Mouse (Mus musculus) stomach, embryonic 16.5 days (tissue): ENCODE measurements around the gene Vmn1r218. TPM values are rescaled to one million over a fixed set of nuclear protein-coding genes. Genes with fewer than 3 reads are reported as not detected.
"Not testable (repeated sequence)": the region's sequence is repeated elsewhere in the genome, so short reads cannot be mapped to it uniquely, and the experiment has no call there.

ENCODE experiments used
- ATAC-seq: fragments of 200-750 bp; cut with Nextera tagmentation; 2 replicates; pipeline ENCODE4 v1.8.0; 2017; ENCODE audit warnings: moderate number of reproducible peaks, moderate TSS enrichment; ENCODE audit not compliant: insufficient read depth, low FRiP score
- H3K27ac ChIP-seq: fragments of 300-500 bp; sonication (generic); 2 replicates; pipeline ENCODE4 v1.5.1; 2014; ENCODE audit warnings: low read length
- H3K27me3 ChIP-seq: fragments of 300-500 bp; sonication (generic); 2 replicates; pipeline ENCODE4 v1.6.1; 2014; ENCODE audit warnings: low read length, control low read depth, mixed read lengths; ENCODE audit not compliant: control insufficient read depth, insufficient read depth
- H3K36me3 ChIP-seq: fragments of 300-500 bp; sonication (generic); 2 replicates; pipeline ENCODE4 v1.6.1; 2014; ENCODE audit warnings: low read length; ENCODE audit not compliant: control insufficient read depth, insufficient read depth
- H3K4me1 ChIP-seq: fragments of 300-500 bp; sonication (generic); 2 replicates; pipeline ENCODE4 v1.6.1; 2014; ENCODE audit warnings: low read length, control low read depth, mixed read lengths; ENCODE audit not compliant: control insufficient read depth, insufficient read depth
- H3K4me2 ChIP-seq: fragments of 300-500 bp; sonication (generic); 2 replicates; pipeline ENCODE4 v1.6.1; 2014; ENCODE audit warnings: low read depth, low read length, mixed read lengths
- H3K4me3 ChIP-seq: fragments of 300-500 bp; sonication (generic); replicated peaks from 2 replicates; pipeline ENCODE4 v1.5.1; 2014; ENCODE audit warnings: mild to moderate bottlenecking, low read length
- H3K9ac ChIP-seq: fragments of 300-500 bp; sonication (generic); 2 replicates; pipeline ENCODE4 v1.6.1; 2014; ENCODE audit warnings: low read length
- H3K9me3 ChIP-seq: fragments of 300-500 bp; sonication (generic); replicated peaks from 2 replicates; pipeline ENCODE4 v1.6.1; 2016; ENCODE audit warnings: low read length, control low read depth; ENCODE audit not compliant: control insufficient read depth
- WGBS: fragments of 180-500 bp; shearing (Covaris S2); extraction: QIAGEN DNeasy Blood & Tissue Kit; methylation state at CpG from one replicate; pipeline ENCODE4 v1.1.7; 2014; 5-methylcytosine and 5-hydroxymethylcytosine counted together
- polyA plus RNA-seq: library from polyadenylated mRNA; unstranded; fragments of >200 nt; fragmentation: Nextera tagmentation; extraction: Ambion mirVana; gene quantifications from 2 replicates; pipeline ENCODE4 v1.2.1, GENCODE M21; 2015

The Vmn1r218 gene
- not detected in 2 replicates for polyA plus RNA-seq

DNA sequence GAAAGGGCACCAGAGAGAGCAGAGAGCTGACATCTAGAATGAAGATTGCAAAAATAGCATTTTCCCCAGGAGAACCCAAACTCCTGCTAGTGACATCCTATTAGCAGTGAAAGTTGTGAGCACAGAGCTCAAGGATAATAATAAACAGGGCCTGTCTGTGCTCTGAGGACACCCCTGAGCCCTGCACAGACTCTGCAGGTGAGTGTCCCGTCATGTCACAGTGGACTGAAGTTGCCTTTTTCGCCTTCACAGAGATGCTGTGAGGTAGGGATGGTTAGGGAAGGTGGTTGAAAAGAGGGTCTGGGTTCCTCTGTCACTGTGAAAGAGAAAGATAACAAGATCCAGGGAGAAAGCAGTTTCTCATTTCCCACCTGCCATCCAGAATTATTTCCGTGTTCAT is at the start of gene Vmn1r218:
TSS of gene Vmn1r218 (plus strand) at position 57 of the 400 bp plus-strand sequence.
- WGBS = 63% methylated on average over 3 of the region's 3 CpGs

DNA sequence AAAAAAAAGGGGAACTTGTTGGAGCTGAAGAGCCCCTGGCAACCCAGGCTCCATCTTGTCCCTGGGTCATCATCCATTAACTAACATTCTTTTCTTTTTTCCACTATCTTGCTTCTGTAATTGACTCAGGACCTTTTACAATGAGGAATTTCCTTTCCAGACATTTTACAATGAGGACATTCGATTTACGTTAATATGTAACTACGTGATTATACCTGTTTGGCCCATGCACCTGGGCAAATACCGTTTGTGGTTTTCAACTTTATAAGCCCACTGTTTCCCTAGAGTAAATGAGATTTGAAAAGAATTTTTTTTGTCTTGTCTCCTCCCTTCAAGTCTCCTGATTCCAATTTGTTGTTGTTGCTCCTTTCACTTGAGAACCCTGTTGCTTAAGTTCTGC is 38.6 kb upstream of the Vmn1r218 start:
- Histone ChIP-seq H3K9ac (no peak overlapping the region), H3K27ac (no peak overlapping the region), H3K4me1 (no peaks in the 10 kb centered on the region), H3K9me3 (no peaks in the 10 kb centered on the region), H3K4me3 (no peak overlapping the region), H3K4me2 (no peak overlapping the region), H3K36me3 (no peaks in the 10 kb centered on the region), H3K27me3 (no peaks in the 10 kb centered on the region)
- ATAC-seq = no peak
- 65% methylated on average over 4 of the region's 4 CpGs for WGBS

More for the DNA sequence above, at the start of gene Vmn1r218:
- Histone ChIP-seq H3K4me3 (no peak within 1 kb of the TSS), H3K36me3 (no peaks in the 10 kb centered on the region), H3K9ac (no peak within 1 kb of the TSS), H3K27ac (no peak within 1 kb of the TSS), H3K9me3 (no peaks in the 10 kb centered on the region), H3K27me3 (no peaks in the 10 kb centered on the region), H3K4me1 (no peaks in the 10 kb centered on the region), H3K4me2 (no peak within 1 kb of the TSS)
- ATAC-seq = no peak

DNA sequence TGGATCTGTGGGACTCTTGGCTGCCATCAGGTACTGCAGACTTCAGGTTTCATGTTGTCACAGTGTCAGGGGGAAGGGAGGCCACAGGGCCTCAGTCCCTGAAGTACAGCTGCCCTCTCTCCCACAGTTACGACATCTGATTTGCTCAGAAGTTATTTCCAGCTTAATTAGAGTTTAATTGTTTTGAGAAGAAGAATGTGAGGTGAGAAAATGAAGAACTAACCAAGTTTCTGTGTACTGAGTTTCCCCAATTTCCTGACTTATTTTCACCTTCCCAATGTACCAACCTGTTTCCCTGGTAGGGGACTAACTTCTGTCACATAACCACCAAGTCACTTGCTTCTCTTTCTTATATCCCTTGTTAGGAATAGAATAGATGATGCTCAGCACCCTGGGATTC is 14.8 kb upstream of the Vmn1r218 start, which contains the start of gene Vmn1r217:
TSS of gene Vmn1r217 (minus strand) at position 101 of the 400 bp plus-strand sequence.
- H3K4me1 ChIP-seq, H3K4me2 ChIP-seq, H3K36me3 ChIP-seq, H3K4me3 ChIP-seq, ATAC-seq, H3K9ac ChIP-seq, H3K27me3 ChIP-seq, H3K27ac ChIP-seq, H3K9me3 ChIP-seq: not testable (repeated sequence)
- WGBS = 76% methylated on average over 1 of the region's 1 CpGs

GRCm38 (mm10) chr13:23120611-23121010 is 12.3 kb upstream of the Vmn1r218 start:
- Histone ChIP-seq H3K4me1 (no peaks in the 10 kb centered on the region), H3K9ac (no peak overlapping the region), H3K4me3 (no peak overlapping the region), H3K9me3 (no peaks in the 10 kb centered on the region), H3K36me3 (no peaks in the 10 kb centered on the region), H3K27me3 (no peaks in the 10 kb centered on the region), H3K4me2 (no peak overlapping the region), H3K27ac (no peak overlapping the region)
- no peak for ATAC-seq
- 80% methylated on average over 2 of the region's 2 CpGs for WGBS

GRCm38 (mm10) chr13:23133501-23133900 is 546 bp downstream of the Vmn1r218 start:
- H3K27ac ChIP-seq = no peak overlapping the region
- ATAC-seq = no peak
- no peak overlapping the region for H3K4me2 ChIP-seq
- H3K36me3 ChIP-seq = no peaks in the 10 kb centered on the region
- H3K9ac ChIP-seq = no peak overlapping the region
- H3K9me3 ChIP-seq = no peaks in the 10 kb centered on the region
- H3K4me1 ChIP-seq = no peaks in the 10 kb centered on the region
- H3K4me3 ChIP-seq = no peak overlapping the region
- no peaks in the 10 kb centered on the region for H3K27me3 ChIP-seq
- 49% methylated on average over 1 of the region's 1 CpGs for WGBS

GRCm38 (mm10) chr13:23138880-23139279 is 5.9 kb downstream of the Vmn1r218 start:
- 80% methylated on average over 2 of the region's 2 CpGs for WGBS
- Histone ChIP-seq H3K27ac (no peak overlapping the region), H3K27me3 (no peaks in the 10 kb centered on the region), H3K4me1 (no peaks in the 10 kb centered on the region), H3K4me3 (no peak overlapping the region), H3K36me3 (no peaks in the 10 kb centered on the region), H3K9me3 (no peaks in the 10 kb centered on the region), H3K9ac (no peak overlapping the region), H3K4me2 (no peak overlapping the region)
- no peak for ATAC-seq

- H3K27ac ChIP-seq = no peak overlapping the region
- no peak overlapping the region for H3K4me3 ChIP-seq
- H3K4me1 ChIP-seq = no peaks in the 10 kb centered on the region
- WGBS = 74% methylated on average over 3 of the region's 3 CpGs
- no peaks in the 10 kb centered on the region for H3K36me3 ChIP-seq
- no peaks in the 10 kb centered on the region for H3K27me3 ChIP-seq
- H3K9ac ChIP-seq = no peak overlapping the region
- H3K9me3 ChIP-seq = no peaks in the 10 kb centered on the region
- H3K4me2 ChIP-seq = no peak overlapping the region
- no peak for ATAC-seq
These were observed 24.9 kb downstream of the Vmn1r218 start for GRCm38 (mm10) chr13:23157848-23158247.

GRCm38 (mm10) chr13:23159012-23159411 is 26.1 kb downstream of the Vmn1r218 start, which contains the start of gene Vmn1r219:
Vmn1r219 (plus strand) TSS chr13:23159312.
- Histone ChIP-seq H3K4me3 (no peak within 1 kb of the TSS), H3K4me1 (no peaks in the 10 kb centered on the region), H3K9me3 (no peaks in the 10 kb centered on the region), H3K27me3 (no peaks in the 10 kb centered on the region), H3K27ac (no peak within 1 kb of the TSS), H3K36me3 (no peaks in the 10 kb centered on the region), H3K9ac (no peak within 1 kb of the TSS), H3K4me2 (no peak within 1 kb of the TSS)
- WGBS = 62% methylated on average over 4 of the region's 4 CpGs
- no peak for ATAC-seq

GRCm38 (mm10) chr13:23166471-23166870 is 33.5 kb downstream of the Vmn1r218 start:
- H3K9me3 ChIP-seq, H3K36me3 ChIP-seq, H3K9ac ChIP-seq, H3K4me2 ChIP-seq, H3K27me3 ChIP-seq, ATAC-seq, H3K4me1 ChIP-seq, H3K4me3 ChIP-seq, H3K27ac ChIP-seq: not testable (repeated sequence)
- 83% methylated on average over 4 of the region's 4 CpGs for WGBS

DNA sequence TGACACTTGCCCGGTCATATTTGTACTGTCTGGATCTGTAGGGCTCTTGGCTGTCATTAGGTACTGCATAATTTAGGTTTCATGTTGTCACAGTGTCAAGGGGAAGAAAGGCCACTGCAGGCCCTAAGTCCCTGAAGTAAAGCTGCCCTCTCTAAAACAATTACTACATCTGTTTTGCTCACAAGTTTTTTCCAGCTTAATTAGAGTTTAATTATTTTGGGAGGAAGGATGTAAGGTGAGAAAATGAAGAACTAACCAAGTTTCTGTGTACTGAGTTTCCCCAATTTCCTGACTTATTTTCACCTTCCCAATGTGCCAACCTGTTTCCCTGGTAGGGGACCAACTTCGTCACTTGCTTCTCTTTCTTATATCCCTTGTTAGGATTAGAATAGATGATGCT is 54.9 kb downstream of the Vmn1r218 start, which contains the start of gene Vmn1r220:
TSS of gene Vmn1r220 (minus strand) at position 101 of the 400 bp plus-strand sequence.
- H3K27ac ChIP-seq = no peak within 1 kb of the TSS
- no peak within 1 kb of the TSS for H3K9ac ChIP-seq
- WGBS = 82% methylated on average over 2 of the region's 2 CpGs
- ATAC-seq = no peak
- H3K4me3 ChIP-seq = no peak within 1 kb of the TSS
- no peak within 1 kb of the TSS for H3K4me2 ChIP-seq
- H3K4me1 ChIP-seq = no peaks in the 10 kb centered on the region
- no peaks in the 10 kb centered on the region for H3K36me3 ChIP-seq
- H3K9me3 ChIP-seq = no peaks in the 10 kb centered on the region
- H3K27me3 ChIP-seq = no peaks in the 10 kb centered on the region
